Mouse (Mus musculus): ENCODE data around the gene Arnt2.

Arnt2 gene

DNA sequence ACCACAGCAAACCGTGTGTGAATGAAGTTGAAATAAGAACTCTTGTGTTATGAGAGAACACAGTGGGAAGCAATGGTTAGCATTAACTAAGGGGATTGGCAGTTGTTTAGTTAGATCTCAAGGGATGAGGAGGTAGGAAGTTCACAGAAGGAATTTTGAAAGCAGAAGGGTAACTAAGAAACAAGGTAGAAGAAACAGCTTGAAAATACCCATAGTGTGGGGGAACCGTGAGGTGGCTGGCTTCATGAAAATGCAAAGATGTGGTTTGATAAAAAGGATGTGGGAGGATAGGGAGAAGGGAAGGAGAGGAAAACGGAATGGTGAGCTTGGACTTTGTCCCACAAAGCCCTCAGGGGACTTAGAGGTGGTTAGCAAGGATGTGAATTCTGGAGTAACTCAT, 125.0 kb downstream of the Arnt2 start:
- DNase-seq = no peak

DNA sequence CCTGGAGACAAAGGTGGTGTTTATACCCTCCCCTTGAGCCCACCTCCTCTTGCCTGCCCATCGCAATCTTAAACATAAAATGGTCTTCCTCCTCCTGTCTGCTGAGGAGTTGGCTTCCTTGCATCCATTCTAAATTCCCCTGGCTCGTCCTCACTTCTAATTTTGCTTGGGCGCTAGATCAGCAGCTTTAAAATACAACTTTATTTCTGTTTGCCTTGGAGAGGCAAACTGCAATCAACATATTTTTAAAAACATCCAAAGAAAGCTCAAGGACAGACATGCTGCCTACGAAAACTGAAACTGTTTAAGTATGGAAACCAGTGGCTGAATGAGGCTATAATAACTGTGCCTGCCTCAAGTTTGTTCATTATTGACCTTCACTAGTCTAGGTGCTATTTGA, 127.7 kb downstream of the Arnt2 start:
- DNase-seq = no peak

DNA sequence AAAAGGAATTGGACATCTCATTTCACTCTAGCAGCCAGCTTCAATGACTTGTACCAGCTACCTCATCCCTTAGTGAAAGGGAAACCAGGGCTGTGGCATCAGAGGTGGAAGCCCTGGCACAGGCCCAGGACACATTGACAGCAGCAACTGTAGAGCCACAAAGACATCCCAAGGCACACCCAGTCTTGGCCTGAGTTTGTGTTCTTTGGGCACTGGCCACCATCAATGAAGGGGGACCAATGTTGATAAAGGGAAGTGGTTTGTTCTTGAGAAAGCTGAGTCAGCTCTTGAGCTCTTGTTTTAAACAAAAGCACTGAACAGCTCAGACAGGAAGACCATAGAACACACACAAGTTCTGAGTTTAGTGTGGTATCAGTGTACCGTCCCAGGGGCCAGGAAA, 130.7 kb downstream of the Arnt2 start:
- DNase-seq = no peak

DNA sequence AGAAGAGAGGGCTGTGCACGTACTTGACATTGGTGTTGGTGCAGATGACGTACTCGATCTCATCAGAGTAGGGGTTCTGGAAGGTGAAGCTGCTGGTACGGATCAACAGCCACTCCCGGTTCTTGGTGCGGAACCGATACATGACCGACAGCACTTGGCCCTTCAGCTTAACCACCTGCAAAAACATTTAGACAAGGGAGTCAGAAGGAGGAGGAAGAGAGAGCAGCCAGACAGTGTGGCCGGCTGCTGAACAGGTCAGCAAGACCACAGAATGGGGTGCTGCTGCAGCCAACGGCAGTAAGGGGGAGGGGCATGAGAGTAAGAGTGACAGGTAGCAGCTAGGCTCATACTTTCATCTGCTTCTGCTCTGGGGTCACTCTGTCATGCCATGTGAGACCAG, 134.7 kb downstream of the Arnt2 start:
- DNase-seq = no peak

DNA sequence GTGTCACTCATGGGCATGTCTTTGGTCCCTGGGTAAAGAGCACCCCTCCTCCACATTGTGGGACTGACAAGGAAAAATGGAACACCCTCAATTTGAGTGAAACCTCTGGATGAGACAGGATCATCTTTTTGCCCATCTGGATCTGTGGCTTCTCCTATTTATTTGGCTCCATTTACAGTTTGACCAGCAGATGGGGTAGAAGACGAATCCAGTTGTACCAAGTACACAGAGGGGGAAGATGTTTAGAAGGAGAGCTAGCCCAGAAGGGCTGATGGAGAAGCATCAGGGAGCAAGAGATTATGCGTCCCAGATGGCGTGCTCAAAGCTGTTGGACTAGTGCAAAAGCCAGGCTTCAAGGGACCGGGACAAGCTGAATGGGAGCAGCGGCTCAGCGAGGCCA, 136.0 kb downstream of the Arnt2 start:
- no peak for DNase-seq

DNA sequence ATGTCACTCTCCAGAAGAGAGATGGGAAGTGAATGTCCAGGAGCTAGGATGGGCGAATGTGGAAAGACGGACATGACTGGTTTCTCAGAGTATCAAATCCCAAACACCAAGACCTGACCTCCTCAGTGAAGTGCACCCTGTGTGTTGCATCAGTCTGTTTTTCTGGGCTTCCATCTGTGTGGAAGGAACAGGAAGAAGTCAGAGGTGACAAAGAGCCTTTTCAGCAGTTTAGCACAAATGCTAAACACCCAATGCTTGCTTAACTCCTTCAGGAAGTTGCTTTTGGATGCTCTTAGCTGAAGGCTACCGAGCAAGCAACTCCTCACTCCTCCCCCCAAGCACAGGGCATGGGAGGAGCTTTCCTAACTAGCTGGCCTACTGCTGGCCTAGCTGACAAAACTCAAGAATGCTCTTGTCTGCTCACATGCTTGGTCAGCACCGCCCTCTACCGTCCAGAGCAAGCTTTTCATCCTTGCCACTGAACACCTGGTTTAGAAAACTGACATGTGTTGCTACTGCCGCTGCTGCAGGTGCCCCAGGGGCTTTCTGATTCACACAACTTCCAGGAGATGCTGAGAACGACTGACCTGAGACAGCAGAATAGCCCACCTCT, 137.7 kb downstream of the Arnt2 start:
- peak; percentile 85 to 86 for DNase-seq

DNA sequence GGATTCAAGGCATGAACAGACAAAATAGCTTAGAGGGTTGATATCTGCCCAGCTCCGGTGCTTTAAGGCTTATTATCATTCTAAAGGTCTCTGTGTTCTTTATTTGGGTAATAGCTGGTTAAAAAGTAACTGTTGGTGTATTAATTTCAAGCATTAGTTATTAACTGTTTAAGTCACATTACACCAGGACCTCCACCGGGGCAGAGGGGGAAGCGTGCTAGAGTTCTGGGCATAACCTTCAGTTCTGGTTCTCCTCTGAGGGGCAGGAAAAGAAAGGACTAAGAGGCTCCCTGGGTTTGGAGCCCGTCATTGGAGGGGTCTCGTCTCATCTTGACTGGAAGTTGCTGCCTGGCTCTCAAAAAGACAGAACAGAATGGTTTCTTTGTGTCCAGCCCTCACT, 138.5 kb downstream of the Arnt2 start:
- no peak for DNase-seq

DNA sequence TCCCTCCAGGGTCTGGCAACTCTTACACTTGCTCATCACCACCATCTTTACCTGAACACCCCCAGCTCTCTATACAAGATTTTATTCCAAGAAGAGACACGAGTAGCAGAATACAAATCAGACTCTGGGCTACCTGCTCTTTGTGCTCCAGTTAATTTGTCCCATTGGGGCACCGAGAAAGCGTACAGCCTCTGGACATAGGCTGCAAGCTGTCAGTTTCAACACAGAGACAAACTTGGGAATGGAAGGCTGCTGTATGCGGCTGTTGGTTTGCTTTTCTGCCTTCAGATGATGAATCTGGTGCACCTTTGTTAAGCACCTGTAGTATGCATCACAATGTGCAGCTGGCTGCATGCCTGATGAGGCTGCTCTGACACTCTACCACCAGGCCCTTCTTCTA, 146.5 kb downstream of the Arnt2 start:
- no peak for DNase-seq

DNA sequence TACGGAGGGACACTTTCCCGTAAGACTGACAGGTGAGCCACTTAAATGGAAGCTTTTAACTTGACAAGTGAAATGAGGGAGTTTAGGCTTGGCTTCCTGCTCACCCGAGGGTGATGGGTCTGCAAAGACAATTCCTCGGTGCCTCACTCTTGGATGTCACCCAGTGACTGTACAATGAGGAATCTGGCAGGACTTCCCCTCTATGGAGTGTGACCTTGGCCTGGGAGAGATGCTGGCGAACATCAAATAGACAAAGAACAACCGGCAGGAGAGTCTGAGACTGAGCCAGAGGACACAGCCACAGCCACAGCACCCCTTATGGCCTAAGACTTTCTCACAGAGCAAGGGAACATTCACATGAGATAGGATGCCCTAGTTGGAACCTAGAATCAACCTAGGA, 148.6 kb downstream of the Arnt2 start:
- DNase-seq = peak; percentile 15 to 35

DNA sequence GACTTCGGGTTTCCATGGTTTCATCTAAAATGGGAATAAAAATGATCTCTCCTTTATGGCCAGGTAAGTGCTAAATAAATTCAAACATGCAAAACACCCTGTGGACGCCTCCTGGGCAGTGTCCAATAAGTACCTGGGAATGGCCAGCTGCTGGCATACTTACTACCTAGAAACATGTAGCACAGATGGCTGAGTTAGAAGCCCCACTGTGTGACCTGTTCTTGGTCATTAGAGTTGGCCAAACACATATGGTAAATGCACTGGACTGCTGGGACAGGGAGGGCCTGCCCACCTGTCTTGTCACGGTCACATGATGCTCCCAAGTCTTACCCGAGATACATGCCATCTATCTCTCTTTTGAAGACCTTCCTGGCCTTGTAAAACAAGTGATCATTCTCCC, 149.6 kb downstream of the Arnt2 start:
- DNase-seq = peak; percentile 43 to 64

DNA sequence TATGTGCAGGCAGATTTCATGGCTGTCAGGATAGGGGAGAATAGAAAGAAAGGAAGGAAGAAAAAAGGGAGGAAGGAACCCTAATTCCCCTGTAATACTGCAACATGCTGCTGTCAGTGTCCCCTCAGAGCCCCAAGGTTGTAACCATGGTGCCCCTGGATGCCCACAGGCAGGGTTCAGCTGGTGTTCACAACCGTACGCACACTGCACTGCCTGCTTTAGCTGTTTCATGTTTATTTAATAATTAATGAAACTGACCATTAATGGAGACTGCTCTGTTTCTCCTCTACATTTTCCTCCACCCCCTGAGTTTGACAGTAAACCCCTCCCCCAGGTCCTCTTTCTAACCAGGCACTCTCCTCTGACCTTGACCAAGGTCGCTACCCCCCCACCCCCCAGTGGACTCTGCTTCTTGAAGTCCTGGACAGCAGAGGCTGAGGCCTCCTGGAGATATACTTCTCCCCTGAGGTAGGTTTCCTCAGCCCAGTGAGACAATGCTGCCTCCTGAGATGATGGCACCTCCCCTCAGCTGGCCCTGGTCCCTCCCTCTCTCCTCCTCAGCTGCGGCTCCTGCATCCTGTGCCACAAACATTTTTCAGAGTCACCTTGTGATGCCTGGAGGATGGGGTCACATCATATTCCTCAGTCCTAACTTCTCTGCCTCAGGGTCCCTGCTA, 150.5 kb downstream of the Arnt2 start:
- DNase-seq = no peak

DNA sequence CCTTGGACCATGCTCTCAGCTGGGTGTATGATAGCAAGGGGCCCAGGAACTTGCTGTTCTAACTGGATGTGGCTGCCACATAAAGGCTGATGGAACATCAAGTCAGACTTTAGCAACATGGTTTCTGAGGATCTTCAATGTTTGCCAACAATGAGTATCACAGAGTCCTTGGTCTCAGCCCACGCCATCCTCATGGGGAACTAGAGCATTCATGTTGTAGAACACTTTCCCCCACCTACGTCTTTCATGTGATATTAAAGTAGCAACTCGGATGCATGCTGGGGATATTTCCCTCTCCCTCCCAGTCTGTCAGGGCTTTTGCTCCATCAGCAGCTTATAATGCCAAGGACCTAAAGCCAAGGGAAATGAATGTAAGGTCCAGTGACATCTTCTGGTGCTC, 153.3 kb downstream of the Arnt2 start:
- DNase-seq = no peak

DNA sequence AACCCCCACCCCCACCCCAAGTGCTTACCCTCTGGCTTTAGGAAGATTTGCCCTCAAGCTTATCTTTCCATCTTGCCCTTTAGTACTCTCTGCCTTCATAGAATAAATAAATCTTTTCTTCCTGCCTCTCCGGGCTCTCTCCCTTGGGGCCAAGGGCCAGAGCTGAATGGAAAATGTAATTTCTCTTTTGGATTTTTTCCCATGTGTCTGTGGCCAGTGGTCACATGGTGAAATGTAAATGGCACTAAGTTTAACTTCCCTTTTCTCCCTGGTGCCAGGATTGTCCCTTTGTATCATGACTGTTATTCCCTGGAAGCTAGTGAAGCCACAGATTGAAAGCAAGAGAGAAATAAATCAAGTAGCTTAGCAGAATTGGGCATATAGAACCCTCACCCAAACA, 153.7 kb downstream of the Arnt2 start:
- DNase-seq = no peak

DNA sequence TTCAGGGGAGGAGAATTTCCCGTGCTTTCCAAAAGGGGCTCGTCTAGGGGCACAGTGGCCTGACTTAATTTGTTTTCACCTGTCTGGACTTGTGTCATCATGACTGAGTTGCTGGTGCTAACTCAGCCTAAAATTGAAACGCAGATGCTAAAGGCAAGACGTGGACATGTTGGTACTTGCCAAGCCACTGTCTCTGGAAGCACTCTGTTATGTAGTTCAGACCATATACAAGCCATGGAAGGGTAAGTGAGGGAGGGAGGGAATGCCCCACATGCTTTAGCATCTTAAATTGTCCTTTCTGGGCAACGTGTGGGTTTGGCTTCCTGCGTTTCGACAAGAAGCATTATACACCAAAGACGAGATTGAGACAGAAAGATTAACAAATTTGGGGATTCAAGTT, 155.1 kb downstream of the Arnt2 start:
- DNase-seq = no peak

DNA sequence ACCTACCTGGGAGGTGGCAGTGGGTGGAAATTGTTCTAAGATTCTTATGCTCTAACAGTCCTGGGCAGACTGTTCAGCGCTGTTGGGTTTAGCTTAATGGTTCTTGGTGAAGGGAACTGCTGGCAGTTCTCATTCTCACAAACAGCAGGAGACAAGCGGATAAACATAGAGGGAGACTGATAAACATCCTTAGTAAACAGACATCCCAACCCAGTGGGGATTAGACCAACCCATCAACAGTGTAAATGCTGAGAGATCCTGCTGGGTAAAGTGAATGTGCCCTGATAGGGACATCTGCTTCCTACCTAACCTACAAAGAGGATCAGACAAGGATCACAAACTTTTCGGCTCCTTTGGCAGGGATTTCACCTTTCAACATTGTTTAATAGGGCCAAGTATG, 155.7 kb downstream of the Arnt2 start:
- DNase-seq = no peak

DNA sequence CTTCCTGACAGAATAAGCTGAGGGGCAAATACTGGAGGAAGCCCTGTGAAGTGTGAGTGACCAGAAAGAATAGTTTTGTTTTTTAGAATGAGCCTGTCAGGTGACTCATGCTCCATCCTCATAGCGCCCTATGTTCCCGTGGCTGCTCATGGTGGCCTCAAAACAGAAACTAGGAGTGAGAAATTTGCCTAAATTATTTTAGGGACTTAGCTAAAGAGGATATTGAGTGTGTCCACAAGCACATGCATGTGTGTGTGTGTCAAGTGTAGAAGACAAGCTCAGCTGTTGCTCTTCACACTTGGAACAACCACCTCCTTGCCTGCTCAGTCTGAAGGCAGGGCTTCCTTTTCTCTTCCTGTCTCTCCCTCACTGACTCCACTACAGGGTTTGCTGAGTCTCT, 158.3 kb downstream of the Arnt2 start:
- no peak for DNase-seq

DNA sequence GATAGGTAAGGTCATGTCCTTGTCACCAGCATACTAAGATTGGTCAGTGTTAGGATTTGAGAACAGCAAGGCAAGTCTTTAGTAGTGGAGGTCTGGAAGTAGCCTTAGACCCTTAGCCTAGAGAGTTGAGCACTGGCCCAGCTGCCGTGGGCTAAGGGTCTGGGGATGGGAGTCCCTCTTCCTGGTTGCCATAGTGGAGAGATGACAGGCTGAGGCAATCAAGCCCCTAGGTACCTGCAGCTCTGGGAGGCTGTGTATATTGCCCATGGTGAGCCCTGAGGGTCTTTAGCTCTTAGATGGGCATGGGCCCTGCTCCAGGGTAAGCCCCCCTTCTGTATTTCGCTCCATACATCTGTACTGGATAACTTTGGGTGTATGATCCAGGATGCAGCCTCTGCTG, 159.2 kb downstream of the Arnt2 start:
- DNase-seq = no peak

DNA sequence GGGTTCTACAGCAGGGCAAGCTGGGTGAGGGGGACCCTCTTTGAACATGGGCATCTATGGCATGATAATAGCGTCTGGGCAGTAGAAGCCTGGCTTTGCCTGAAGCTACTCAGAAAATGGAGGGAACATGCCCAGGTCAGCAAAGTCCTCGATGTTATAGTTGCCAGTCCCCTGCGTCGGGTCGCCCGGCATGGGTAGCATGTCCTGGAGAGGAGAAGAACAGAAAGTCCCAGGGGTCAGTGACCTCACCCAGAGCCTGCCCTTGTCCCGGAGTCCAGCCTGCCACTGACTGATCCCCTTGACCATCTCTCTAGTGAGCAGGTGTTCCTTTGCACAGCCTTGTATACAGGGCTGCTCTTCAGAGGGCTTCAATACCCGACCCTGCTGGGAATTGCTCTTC, 160.0 kb downstream of the Arnt2 start:
- DNase-seq = no peak

DNA sequence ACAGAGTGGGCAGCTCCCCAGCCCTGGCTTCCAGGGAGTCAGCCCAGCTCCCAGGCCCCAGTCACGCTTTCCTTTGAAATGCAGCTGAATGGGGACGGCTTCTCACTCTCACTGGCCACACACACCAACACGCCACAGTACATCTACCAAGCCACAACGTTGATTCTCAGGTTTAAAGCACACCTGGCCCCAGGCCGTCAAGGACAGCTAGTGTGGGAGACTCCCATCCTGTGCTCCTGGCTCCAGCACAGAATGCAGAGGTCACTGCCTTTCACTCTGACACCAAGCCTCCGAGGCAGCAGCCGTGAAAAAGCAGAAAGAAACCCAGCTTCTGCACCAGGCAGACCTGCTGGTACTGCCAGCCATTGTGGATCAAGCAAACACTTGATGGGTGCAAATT, 160.6 kb downstream of the Arnt2 start:
- no peak for DNase-seq

DNA sequence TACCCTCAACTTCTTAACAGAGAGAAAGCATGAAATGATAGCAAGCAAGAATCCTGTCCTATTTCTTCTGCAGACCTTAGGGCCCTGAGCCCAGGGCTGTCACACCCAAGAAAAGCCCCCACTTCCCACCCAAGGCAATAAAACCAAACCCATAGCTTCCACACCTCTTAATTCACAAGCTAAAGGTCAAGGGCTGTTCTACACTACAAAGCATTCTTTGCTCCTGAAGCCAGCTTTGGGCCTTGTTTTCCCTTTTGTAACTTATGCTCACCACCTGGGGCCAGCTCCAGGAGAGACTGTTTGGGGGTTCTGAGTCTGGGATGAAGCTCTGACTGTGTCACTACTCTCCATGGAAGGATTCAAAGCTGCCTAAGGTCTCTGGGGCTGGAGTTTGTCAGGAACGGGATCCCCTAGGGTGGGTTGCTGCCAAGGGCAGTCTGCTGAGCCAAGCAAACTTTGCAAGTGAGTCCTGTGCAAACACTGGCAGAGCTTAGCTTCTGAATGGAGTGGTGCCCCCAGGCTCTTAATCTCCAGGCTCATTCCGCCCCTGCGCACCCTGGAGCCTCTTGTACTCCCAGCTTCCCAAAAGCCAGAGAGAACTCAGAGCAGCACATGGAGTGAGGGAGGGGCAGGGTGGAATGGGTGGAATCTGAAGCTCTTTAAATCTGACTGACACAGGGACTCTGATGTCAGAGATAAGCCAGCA, 161.9 kb downstream of the Arnt2 start:
- DNase-seq = no peak

DNA sequence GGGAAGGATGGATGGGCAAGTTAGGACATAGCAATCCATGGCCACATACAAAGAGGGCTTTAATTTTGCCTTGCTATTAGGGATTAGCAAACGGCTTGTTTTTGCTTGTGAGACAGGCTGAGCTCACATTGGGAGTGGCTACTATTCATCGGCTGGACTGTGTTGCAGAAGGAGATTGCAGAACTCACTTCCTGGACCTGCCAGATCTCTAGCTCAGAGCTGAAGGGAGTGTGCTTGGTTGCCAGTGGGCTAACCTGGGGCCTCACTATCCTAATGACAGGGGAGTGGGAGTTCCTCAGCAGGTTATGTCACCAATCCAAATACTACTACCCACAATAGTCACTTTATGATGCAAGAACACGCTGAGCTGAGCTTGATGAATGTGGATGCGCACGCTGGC, 163.1 kb downstream of the Arnt2 start:
- DNase-seq = no peak

DNA sequence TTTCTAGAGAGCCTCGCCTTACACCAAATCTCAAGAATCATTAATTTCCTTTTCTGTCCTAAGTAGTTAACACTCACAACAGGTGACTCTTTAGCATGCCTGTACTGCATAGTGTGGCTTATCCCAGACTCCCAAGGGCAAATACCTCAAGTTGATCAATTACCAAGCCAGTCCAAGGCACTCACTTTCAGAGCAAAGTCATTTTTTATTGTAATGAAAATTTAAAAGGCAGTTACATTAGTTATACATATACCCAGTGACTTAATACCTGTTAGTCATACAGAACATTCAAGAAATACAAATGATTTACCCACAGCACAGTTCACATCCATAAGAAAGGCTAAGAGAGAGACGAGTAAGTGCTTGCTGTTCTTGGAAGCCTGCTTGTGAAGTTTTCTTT, 163.9 kb downstream of the Arnt2 start:
- no peak for DNase-seq

DNA sequence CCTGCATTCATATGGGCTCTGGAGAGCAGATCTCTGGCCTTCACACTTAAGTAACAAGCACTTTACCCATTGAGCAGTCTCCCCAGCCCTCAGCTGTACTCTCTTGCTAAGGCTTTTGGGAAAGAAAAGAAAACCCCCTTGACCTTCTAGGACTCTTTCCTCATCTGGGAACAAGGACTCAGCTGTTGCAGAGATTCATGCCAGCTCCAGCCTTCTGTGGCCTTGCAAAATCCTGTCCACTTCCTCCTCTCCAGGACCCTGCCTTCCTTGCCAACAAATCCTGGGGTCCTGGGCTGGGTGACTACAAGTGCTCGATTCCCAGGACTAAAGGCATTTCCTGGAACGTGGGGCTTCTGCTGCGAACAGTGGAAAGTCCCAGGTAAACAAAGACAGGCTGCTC, 169.6 kb downstream of the Arnt2 start:
- no peak for DNase-seq

DNA sequence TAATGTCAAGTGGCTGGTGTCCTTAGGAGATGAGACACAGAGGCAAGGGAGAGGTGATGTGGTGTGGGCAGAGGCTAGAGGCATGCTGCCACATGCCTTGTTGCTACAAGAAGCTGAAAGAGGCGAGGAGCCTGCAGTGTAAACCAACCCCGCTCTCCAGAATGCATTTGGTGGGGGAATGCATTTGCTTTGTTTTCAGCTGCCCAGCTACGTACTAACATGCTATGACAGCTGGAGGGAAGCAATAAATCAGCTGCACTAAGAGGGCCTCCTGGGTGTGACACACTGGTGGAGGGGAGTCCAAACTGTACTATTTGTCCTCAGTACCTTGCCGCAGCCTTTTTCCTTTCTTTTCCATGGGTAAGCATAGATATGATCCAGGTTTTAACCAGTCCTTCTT, 172.3 kb downstream of the Arnt2 start:
- DNase-seq = no peak

DNA sequence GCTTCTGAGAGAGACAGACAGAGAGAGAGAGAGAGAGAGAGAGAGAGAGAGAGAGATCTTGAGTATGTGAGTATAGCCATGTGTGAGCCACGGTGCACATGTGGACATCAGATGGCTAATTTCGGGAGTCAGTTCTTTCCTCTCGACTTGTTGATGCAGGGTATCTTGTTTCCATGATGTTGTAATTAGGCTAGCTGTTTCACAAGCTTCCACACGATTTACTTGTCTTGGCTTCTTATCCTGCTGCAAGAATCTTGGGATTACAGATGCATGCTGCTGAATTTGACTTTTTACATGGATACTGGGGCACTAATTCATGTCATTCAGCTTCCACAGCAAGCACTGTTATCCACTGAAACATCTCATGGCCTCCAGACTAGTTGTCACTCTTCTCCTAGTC, 178.6 kb downstream of the Arnt2 start:
- no peak for DNase-seq
